Mouse (Mus musculus) C2C12 (cell line): ENCODE data around the gene Znrd1as. TPM values are rescaled to one million over a fixed set of nuclear protein-coding genes. Genes with fewer than 3 reads are reported as not detected.
"Not testable (repeated sequence)": the region's sequence is repeated elsewhere in the genome, so short reads cannot be mapped to it uniquely, and the experiment has no call there.

ENCODE experiments used
- H3K27me3 ChIP-seq: one replicate; pipeline ENCODE4 v1.6.1; 2011; ENCODE audit not compliant: control insufficient read depth, insufficient read depth, insufficient read length
- H3K36me3 ChIP-seq: one replicate; pipeline ENCODE4 v1.6.1; 2011; ENCODE audit not compliant: control insufficient read depth, insufficient read depth
- H3K4me3 ChIP-seq: one replicate; pipeline ENCODE4 v1.5.1; 2011; ENCODE audit warnings: mild to moderate bottlenecking, control low read depth; ENCODE audit not compliant: poor library complexity, insufficient read depth, severe bottlenecking
- H3K79me2 ChIP-seq: one replicate; pipeline ENCODE4 v1.6.1; 2011; ENCODE audit not compliant: control insufficient read depth, insufficient read depth
- H3K79me3 ChIP-seq: one replicate; pipeline ENCODE4 v1.6.1; 2011; ENCODE audit warnings: low read depth, control low read depth
- H3ac ChIP-seq: one replicate; pipeline ENCODE3; 2011; ENCODE audit warnings: low read depth; ENCODE audit not compliant: control insufficient read depth, insufficient read length
- CEBPB ChIP-seq: IDR thresholded peaks from one replicate; pipeline ENCODE4 v1.6.1; 2011; ENCODE audit warnings: low read depth, mild to moderate bottlenecking, control low read depth, moderate library complexity
- CTCF ChIP-seq: IDR thresholded peaks from one replicate; pipeline ENCODE4 v1.5.1; 2011; ENCODE audit not compliant: control insufficient read depth, insufficient read depth, insufficient read length
- FOSL1 ChIP-seq: IDR thresholded peaks from one replicate; pipeline ENCODE4 v1.8.0; 2011; ENCODE audit warnings: mild to moderate bottlenecking, low read length; ENCODE audit not compliant: poor library complexity, insufficient read depth, severe bottlenecking
- MAX ChIP-seq: IDR thresholded peaks from one replicate; pipeline ENCODE4 v1.6.1; 2011; ENCODE audit warnings: mild to moderate bottlenecking, control low read depth
- MYOD1 ChIP-seq: IDR thresholded peaks from one replicate; pipeline ENCODE4 v1.6.1; 2011; ENCODE audit warnings: low read depth; ENCODE audit not compliant: control insufficient read depth, insufficient read length
- MYOG ChIP-seq: IDR thresholded peaks from one replicate; pipeline ENCODE4 v1.6.1; 2011; ENCODE audit not compliant: control insufficient read depth, insufficient read length; ENCODE audit errors: extremely low read depth
- USF1 ChIP-seq: IDR thresholded peaks from one replicate; pipeline ENCODE4 v1.6.1; 2011; ENCODE audit warnings: low read depth, mild to moderate bottlenecking, control low read depth, moderate library complexity
- polyA plus RNA-seq: library from polyadenylated mRNA; unstranded; fragments of >200 nt; fragmentation: generic; extraction: Trizol; gene quantifications from one replicate; pipeline ENCODE4 v1.2.1, GENCODE M21; 2012; ENCODE audit warnings: missing spikeins

The Znrd1as gene
- polyA plus RNA-seq, 1 experiment, result 3.2 TPM

DNA sequence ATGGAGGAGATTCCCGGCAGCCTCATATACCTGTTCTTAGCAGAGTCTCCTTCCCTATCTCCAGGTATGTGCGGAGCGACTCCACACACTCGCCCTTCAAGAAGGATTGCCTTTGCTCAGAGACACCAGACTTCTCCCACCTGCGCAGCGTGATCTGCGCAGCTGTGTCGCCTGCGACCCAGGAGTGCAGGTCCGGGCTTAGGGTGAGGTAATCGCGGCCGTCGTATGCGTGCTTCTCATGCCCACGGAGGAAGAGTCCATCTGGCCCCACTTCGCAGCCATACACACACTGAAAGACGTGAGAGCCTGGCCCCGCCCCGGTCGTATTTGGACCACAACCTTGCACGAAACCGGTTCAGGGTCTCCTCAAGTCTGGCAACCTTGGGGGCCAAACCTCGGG is 30.1 kb downstream of the Znrd1as start:
- no peaks in the 10 kb centered on the region for H3K79me3 ChIP-seq
- no peak overlapping the region for H3K4me3 ChIP-seq
- no peaks in the 10 kb centered on the region for H3K36me3 ChIP-seq
- H3ac ChIP-seq, result no peak overlapping the region
- peaks cover 20% of the 10 kb centered on the region for H3K27me3 ChIP-seq
- no peaks in the 10 kb centered on the region for H3K79me2 ChIP-seq
- TF ChIP-seq USF1 (no peak), CTCF (no peak), MYOG (no peak), FOSL1 (no peak), CEBPB (no peak), MYOD1 (no peak), MAX (no peak)

DNA sequence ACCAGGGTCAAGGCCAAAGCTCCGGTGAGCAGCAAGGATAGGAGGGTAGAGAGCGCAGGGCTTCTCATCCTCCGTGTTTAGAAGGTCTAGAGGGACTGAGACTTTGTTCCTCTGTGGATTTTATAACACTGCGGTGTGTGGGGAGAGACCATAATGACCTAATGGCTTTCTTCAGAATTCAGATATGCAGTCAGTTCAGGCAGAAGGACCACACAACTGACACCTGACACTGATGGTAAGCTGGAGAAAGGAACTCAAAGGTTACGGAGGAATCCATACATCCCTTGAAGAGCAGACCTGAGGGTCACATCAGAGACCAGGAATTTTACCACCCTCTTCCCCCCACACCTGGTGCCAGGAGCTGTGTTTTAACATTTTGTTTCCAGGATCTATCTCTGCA is 31.0 kb downstream of the Znrd1as start, which contains the start of gene H2-M5:
H2-M5 (minus strand) TSS at position 101 of the 400 bp plus-strand sequence.
- H3ac ChIP-seq, result no peak within 1 kb of the TSS
- TF ChIP-seq USF1 (no peak), CTCF (no peak), CEBPB (no peak), FOSL1 (no peak), MYOD1 (no peak), MAX (no peak), MYOG (no peak)
- no peaks in the 10 kb centered on the region for H3K79me3 ChIP-seq
- H3K4me3 ChIP-seq, result no peak within 1 kb of the TSS
- no peaks in the 10 kb centered on the region for H3K79me2 ChIP-seq
- H3K27me3 ChIP-seq, result peaks cover 20% of the 10 kb centered on the region
- H3K36me3 ChIP-seq, result no peaks in the 10 kb centered on the region

GRCm38 (mm10) chr17:36990630-36991029 is 32.2 kb downstream of the Znrd1as start:
- H3K27me3 ChIP-seq, result peaks cover 17% of the 10 kb centered on the region
- H3K79me3 ChIP-seq, H3ac ChIP-seq, H3K36me3 ChIP-seq, H3K79me2 ChIP-seq, H3K4me3 ChIP-seq: not testable (repeated sequence)

DNA sequence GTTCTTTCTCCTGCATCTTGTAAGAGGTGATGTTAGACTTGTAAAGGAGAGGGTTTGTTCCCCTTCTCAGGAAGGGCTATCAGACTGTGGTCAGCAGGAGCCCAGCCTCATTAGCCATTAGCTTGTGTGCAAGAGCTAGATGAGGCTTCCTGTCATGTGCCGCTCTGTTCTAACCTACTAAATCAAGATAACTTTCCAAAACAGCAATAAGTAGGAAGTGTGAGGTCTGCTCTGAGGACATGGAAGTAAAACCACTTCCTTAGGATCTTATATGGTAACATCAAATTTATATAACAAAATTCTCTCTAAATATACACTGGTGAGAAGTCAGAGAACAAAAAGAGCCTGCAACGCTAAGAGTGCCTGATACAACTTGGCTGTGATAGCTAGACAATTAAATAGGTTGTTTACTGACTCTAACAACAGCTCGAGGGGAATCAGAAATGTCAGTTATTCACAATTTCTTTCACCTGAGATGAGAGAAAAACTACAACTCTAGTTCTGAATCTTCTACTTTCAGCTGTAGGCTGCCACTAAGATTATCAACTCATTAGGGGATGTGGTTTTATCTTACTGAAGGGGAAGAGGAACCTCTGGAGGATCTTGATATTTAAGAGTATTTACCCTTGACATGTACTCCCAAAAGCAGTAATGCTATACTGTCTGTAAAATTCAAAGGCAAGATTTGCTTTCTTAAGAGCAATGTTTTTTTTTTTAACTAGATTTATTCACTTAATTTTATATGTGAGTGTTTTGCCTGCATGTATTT is 34.1 kb downstream of the Znrd1as start:
- Histone ChIP-seq H3K27me3 (peaks cover 13% of the 10 kb centered on the region), H3K36me3 (no peaks in the 10 kb centered on the region), H3K79me2 (no peaks in the 10 kb centered on the region), H3ac (no peak overlapping the region), H3K4me3 (no peak overlapping the region), H3K79me3 (no peaks in the 10 kb centered on the region)
- TF ChIP-seq CTCF (no peak), MAX (no peak), CEBPB (no peak), FOSL1 (no peak), MYOG (no peak), MYOD1 (no peak), USF1 (no peak)

DNA sequence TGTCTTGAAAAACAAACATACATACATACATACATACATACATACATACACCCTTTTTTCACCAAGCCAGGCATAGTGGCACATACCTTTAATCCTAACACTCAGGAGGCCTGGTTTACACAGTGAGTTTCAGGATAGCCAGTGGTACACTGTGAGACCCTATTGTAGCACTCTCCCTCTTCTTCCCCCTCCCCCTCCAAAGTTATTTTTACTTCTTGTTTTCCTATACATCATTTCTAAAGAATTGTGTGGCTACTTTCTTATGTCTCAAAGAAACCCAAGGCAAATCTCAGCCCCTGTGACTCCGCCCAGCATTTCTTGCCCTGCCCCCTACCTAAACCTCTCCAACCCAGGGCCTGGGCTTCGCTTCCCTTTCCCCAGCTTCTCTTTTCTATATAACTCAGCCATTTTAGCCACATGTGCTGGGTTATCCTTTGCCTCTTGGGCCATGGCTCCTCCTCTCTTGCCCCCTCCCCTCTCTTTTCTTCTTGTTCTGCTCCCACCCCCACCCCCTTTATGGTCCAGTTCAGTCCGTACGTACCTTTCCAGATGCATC is 35.5 kb downstream of the Znrd1as start:
- peaks cover 4% of the 10 kb centered on the region for H3K27me3 ChIP-seq
- H3ac ChIP-seq, result no peak overlapping the region
- H3K79me3 ChIP-seq, result no peaks in the 10 kb centered on the region
- H3K4me3 ChIP-seq, result no peak overlapping the region
- no peaks in the 10 kb centered on the region for H3K79me2 ChIP-seq
- TF ChIP-seq FOSL1 (no peak), USF1 (no peak), MAX (no peak), CEBPB (no peak), CTCF (no peak), MYOG (no peak), MYOD1 (no peak)
- no peaks in the 10 kb centered on the region for H3K36me3 ChIP-seq

- Histone ChIP-seq H3K4me3 (no peak overlapping the region), H3K79me3 (no peaks in the 10 kb centered on the region), H3ac (no peak overlapping the region), H3K27me3 (no peaks in the 10 kb centered on the region), H3K36me3 (no peaks in the 10 kb centered on the region), H3K79me2 (no peaks in the 10 kb centered on the region)
- TF ChIP-seq MYOD1 (no peak), MYOG (no peak), CEBPB (no peak), USF1 (no peak), CTCF (no peak), MAX (no peak)
Observed at GRCm38 (mm10) chr17:36994528-36994927, 36.1 kb downstream of the Znrd1as start.
